Mouse (Mus musculus) CH12F3 (cell line): ENCODE data around the gene Lag3.

Experiments
- in situ Hi-C: fragments of 300-500 bp; cut with MboI; formaldehyde crosslinking; loops from 2 replicates; pipeline ENCODE4 v1.14.3; 2020; ENCODE audit warnings: low sequenced_read_pairs

The Lag3 gene

GRCm38 (mm10) chr6:124911533-124912218 is at the start of gene Lag3:
Gene Lag3, minus strand, starts transcription at chr6:124911705.
- in situ Hi-C loops, result no loop called here

- in situ Hi-C loops, result no loop called here
Observed at GRCm38 (mm10) chr6:124961021-124961420, 49.5 kb upstream of the Lag3 start.

DNA sequence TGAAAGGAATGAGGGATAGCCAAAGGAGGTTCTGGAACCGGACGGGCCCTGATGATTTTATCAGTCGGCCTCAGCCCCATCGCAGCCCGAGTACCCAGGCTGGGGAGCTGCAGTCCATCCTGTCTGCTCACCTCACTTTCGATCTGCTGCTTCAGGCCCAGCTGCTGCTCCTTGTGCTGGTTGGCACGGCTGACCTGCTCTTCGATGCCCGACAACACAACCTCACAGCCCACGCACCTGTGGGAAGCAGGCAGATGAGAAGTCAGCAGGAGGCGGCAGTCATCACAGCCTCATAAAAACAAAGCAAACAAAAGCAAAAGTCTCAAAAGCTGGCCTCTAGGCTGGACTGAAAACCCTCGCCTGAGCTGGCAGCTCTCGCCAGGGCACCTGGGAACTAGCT is 48.5 kb upstream of the Lag3 start:
- in situ Hi-C loops, result no loop called here

DNA sequence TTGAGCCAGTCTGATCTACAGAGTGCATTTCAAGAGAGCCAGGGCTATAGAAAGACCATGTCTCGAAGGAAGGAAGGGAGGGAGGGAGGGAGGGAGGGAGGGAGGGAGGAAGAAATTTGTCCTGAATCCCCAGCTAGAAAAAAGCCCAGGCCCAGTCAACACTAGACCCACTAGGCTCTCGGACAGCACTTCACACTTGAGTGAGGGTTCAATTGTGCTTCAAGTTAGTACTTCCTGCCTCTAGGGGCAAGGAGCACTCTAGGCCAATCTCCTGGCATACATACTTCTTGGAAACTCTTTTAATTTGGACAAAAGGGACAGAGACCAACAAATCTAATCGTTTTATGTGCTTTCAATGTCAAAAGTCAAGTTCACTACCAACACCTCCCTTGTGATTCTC is 46.6 kb upstream of the Lag3 start:
- in situ Hi-C loops, result no loop called here

GRCm38 (mm10) chr6:124955212-124955611 is 43.7 kb upstream of the Lag3 start:
- in situ Hi-C loops, result no loop called here

GRCm38 (mm10) chr6:124953991-124954715 is 42.6 kb upstream of the Lag3 start:
- in situ Hi-C loops, result no loop called here

DNA sequence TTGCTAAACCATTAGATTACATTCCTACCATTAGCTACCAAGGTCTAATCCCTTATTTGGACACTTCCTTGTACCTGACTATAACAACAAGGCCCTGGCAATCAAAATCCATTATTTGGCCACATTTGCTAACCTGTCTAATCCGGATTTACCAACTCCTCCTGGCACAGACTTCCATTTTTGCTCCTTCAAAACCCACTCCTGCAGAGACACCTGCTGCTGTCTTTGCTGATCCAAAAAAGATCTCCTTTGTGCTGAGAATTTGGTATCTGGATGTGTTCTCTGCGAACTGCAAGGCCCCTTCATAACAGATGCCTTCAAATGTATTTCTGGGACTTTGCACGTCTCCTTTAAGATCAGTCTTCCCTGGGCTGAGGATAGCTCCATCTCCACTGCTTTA is 32.0 kb upstream of the Lag3 start:
- in situ Hi-C loops, result no loop called here

- in situ Hi-C loops, result no loop called here
Observed at GRCm38 (mm10) chr6:124941679-124942078, 30.2 kb upstream of the Lag3 start.

DNA sequence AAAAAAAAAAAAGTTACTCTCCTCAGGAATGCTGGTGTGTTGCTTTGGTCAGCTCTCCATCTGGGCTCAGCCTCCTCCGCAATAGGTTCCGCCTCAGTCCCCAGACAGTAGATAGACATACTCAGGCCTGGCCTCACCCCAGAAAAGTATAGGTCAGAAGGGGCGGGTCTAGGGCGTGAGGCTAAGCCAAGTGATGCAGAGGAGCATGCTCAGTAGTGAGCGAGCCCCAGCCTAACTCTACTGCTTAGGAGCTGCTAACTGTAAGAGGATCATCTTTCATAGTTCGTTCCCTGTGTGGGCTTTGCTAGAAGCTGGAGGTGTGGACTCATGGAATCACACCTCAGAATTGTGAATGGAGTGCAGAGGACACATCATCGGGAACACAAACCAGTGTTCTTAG is 27.0 kb upstream of the Lag3 start:
- in situ Hi-C loops, result no loop called here

GRCm38 (mm10) chr6:124937493-124937892 is 26.0 kb upstream of the Lag3 start:
- in situ Hi-C loops, result no loop called here

DNA sequence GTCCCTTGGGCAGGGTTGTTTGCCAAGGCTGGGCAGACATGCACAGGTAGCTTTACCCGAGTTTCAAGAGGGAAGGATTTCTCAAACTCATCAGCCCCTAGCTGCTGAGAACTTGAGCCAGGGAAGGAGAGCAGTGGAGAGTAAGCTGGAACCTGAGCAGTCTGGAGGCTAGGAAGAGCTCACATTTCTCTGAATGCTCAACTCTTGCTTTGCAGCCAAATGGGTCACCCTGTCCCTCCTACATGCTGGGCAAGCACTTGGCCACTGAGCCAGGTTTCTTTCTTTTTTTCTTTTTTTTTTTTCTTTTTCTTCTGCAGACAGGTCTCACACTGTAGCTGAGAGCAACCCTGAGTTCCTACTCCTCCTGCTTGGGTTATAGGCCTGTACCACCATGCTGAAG is 25.2 kb upstream of the Lag3 start:
- in situ Hi-C loops, result no loop called here

DNA sequence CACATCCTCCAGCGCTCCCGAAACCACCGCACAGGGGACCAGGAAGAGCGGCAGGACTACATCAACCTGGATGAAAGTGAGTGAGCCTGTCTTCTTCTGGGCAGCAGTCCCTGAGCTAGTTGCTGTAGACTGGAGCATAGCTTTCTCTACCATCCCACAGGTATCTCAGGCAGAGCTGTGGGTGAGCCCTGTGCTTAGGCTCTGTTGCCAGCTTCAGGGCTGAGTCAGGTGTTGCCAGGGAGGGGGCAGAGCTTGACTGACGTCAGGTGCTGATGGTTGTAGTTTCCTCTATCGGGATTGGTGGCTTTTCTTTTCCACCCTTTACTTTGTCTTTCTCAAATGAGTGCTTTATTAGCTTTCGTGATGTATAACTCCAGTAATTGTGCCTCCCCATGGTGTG is 23.2 kb upstream of the Lag3 start:
- in situ Hi-C loops, result no loop called here

DNA sequence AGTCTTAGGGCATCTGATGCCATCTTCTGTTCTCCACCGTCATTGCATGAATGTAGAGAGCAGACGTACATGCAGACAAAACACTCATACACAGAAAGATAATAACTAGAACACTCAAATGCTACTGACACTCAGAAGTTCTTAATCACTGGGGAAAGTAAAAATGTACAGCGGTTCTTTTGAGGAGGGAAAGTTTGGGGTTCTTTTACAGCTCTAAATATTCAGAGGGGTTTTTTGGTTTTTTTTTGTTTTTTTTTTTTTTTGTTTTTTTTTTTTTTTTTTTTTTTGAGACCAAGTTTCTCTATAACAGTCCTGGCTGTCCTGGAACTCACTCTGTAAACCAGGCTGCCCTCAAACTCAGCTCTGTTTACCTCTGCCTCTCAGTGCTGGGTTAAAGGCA is 21.6 kb upstream of the Lag3 start:
- in situ Hi-C loops, result no loop called here

- in situ Hi-C loops, result no loop called here
Observed at GRCm38 (mm10) chr6:124932314-124932695, 20.8 kb upstream of the Lag3 start.

- in situ Hi-C loops, result no loop called here
Observed at GRCm38 (mm10) chr6:124931525-124932313, 20.2 kb upstream of the Lag3 start.

GRCm38 (mm10) chr6:124930754-124931524 is 19.4 kb upstream of the Lag3 start, which contains the start of gene Mlf2:
Gene Mlf2, plus strand, starts transcription at chr6:124931386.
- in situ Hi-C loops, result no loop called here

GRCm38 (mm10) chr6:124930231-124930630 is 18.7 kb upstream of the Lag3 start:
- in situ Hi-C loops, result no loop called here

DNA sequence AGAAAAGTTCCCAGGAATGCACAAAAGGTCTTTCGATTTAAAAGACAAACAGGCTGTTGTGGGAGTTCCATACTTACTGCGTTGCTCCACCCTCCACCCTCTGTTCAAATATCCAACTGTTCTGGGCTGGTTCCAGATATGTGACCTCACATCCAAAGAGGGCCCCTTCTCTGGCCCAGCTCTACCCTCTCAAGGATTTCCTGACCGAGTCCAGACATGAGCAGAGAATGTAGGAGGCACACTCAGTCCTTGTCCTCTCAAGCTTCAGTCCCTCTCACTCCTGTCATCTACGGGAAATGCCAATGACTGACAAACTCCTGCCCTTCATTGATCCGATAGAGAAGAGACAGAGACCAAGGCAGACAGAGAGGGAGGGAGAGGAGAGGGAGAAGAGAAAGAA is 14.4 kb upstream of the Lag3 start:
- in situ Hi-C loops, result no loop called here

GRCm38 (mm10) chr6:124925173-124925793 is 13.8 kb upstream of the Lag3 start:
- in situ Hi-C loops, result no loop called here

DNA sequence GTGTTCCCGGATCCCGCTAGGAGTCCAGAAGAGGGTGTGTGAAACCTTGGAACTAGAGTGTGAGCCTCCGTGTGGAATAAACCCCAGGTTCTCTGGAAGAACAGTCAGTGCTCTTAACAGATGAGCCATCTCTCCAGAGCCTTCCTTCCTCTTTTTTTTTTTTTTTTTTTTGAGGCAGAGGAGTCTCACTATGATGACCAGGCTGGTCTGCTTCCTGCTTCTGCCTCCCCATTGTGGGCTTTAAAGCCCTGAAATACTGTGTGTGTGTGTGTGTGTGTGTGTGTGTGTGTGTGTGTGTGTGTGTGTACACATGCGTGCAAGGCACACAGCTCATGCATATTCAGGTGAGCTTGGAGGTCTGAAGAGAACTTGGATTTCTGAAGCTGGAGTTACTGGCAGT is 10.0 kb upstream of the Lag3 start:
- in situ Hi-C loops, result no loop called here
